13 mouse cellular contexts compared by ENCODE assay signal in genomic region chr7:79318110-79318801, GRCm38 (mm10). TPM values are rescaled to one million over a fixed set of nuclear protein-coding genes. Genes with fewer than 3 reads are reported as not detected.
DNase-seq lines count a peak whose midpoint lies in the region; ATAC-seq lines count a peak whose summit lies in the region.
"Had no signal": no experiment of that assay in that cellular context is flagged by ENCODE, and none has a peak within 500 bp of the region (broad histone marks: within the 10 kb centered on the region; RNA-seq: fewer than 3 reads in every experiment).

No protein-coding gene starts in this region.

- H3K9ac ChIP-seq in kidney, embryonic 15.5 days: no peak overlapping the region
- H3K9ac ChIP-seq in hindbrain, embryonic 16.5 days (ENCODE audit: low read depth, low read length): no peak overlapping the region; the same call in 1 of the 2 replicates

- no peak overlapping the region for H3K4me3 ChIP-seq in kidney, embryonic 15.5 days (replicated peaks)
- no peak overlapping the region for H3K4me3 ChIP-seq in hindbrain, embryonic 16.5 days (ENCODE audit: low read length)

- H3K9me3 ChIP-seq in kidney, embryonic 15.5 days (replicated peaks): no peaks in the 10 kb centered on the region
- H3K9me3 ChIP-seq in hindbrain, embryonic 16.5 days (ENCODE audit: control insufficient read depth, low read length): no peaks in the 10 kb centered on the region

- no peaks in the 10 kb centered on the region for H3K27me3 ChIP-seq in kidney, embryonic 15.5 days
- no peaks in the 10 kb centered on the region for H3K27me3 ChIP-seq in hindbrain, embryonic 16.5 days (replicated peaks; ENCODE audit: control insufficient read depth, insufficient read depth, low read length)

- no peak for DNase-seq in kidney, postnatal 36 days
- peak; percentile 45 for DNase-seq in urinary bladder, postnatal 14 days (ENCODE audit: low spot score)
- DNase-seq in urinary bladder, postnatal 25 days (ENCODE audit: low spot score): no peak
- no peak for DNase-seq in cerebellum, postnatal 14 days
- DNase-seq: gastrocnemius, postnatal 10 days; heart, postnatal 36 days; lung, adult 18-20 months; right cerebral cortex, postnatal 14 days; thymus, adult 2 months had no signal

- ATAC-seq in kidney, embryonic 15.5 days (replicated peaks; ENCODE audit: low FRiP score): no peak
- no peak for ATAC-seq in hindbrain, embryonic 16.5 days
- no peak for ATAC-seq in frontal cortex, adult (ENCODE audit: low TSS enrichment)
- no peak for ATAC-seq in inflammation-experienced regulatory T-cells, adult 6 months

- H3K4me2 ChIP-seq in kidney, embryonic 15.5 days: no peak overlapping the region
- no peak overlapping the region for H3K4me2 ChIP-seq in hindbrain, embryonic 16.5 days (ENCODE audit: low read length)

- no peaks in the 10 kb centered on the region for H3K36me3 ChIP-seq in kidney, embryonic 15.5 days
- no peaks in the 10 kb centered on the region for H3K36me3 ChIP-seq in hindbrain, embryonic 16.5 days (ENCODE audit: control insufficient read depth, insufficient read depth, low read length)

- H3K27ac ChIP-seq in kidney, embryonic 15.5 days: peak overlapping the region; percentile 65
- H3K27ac ChIP-seq in hindbrain, embryonic 16.5 days (ENCODE audit: low read depth, low read length): peak overlapping the region; percentile 25; the same call in 1 of the 2 replicates

- peaks cover 67% of the 10 kb centered on the region for H3K4me1 ChIP-seq in kidney, embryonic 15.5 days
- H3K4me1 ChIP-seq in hindbrain, embryonic 16.5 days (ENCODE audit: control insufficient read depth, insufficient read depth, low read depth, low read length): peaks cover 36% of the 10 kb centered on the region

- WGBS in kidney, embryonic 15.5 days: 61% methylated on average over 13 of the region's 13 CpGs
- WGBS in hindbrain, embryonic 16.5 days: 56% methylated on average over 13 of the region's 13 CpGs

RNA-seq across cellular contexts. Expression of gene Abhd2, which starts 45.3 kb away (rescaled TPM):
- 12.0 and 12.2 TPM in 2 replicates for polyA plus RNA-seq in kidney, embryonic 15.5 days (2015; fragmentation: Nextera tagmentation; extraction: Ambion mirVana)
- 16.3 and 21.4 TPM in 2 replicates for polyA plus RNA-seq in hindbrain, embryonic 16.5 days (2015; fragmentation: Nextera tagmentation; extraction: Ambion mirVana)
- 10 to 100 TPM; 16.0 to 35.6 (median 29.9) TPM for polyA plus RNA-seq in inflammation-experienced regulatory T-cells, adult 6 months (2017; shearing (Covaris generic))
